Mouse (Mus musculus) small intestine, adult 2 months (tissue): Measurements from ENCODE around the gene Theg.

Experiments used
- CTCF ChIP-seq: fragments of 200-500 bp; IDR thresholded peaks from 2 replicates; pipeline ENCODE4 v1.5.1; 2012; ENCODE audit warnings: low read depth, mild to moderate bottlenecking, control low read depth, inconsistent platforms, low read length, moderate library complexity, mixed read lengths; ENCODE audit not compliant: insufficient replicate concordance, insufficient read length; ENCODE audit errors: extremely low read depth
- POLR2A ChIP-seq: fragments of 200-500 bp; IDR thresholded peaks from 2 replicates; pipeline ENCODE4 v1.6.1; 2012; ENCODE audit warnings: low read depth, mild to moderate bottlenecking, control low read depth, inconsistent platforms, low read length, moderate library complexity

GRCm38 (mm10) chr10:79577376-79577775 is 9.8 kb downstream of the Theg start:
- TF ChIP-seq CTCF (no peak), POLR2A (no peak)
